Mouse (Mus musculus): ENCODE results near the gene Gpr4.
A peak's percentile ranks its signal among the peaks of the same experiment; 100 is the strongest.

The Gpr4 gene

DNA sequence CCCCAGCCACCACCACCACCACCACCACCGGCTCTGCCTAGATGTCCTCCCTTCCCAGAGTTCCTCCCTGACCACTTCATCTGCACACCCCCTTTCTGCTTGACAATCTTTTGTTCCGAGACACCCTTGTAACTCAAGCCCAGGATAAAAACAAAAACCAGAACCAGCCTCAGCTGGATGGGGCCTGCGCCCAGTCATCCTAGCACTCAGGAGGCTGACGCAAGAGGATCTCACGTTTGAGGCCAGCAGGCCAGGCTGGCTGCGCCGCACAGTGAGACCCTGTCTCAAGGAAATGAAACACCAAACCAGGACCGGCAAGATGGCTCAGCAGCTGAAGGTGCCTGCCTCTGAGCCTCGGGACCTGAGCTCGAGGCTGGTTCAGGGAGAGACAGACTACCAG lies 54.7 kb downstream of the Gpr4 start:
- DNase-seq: no peak

DNA sequence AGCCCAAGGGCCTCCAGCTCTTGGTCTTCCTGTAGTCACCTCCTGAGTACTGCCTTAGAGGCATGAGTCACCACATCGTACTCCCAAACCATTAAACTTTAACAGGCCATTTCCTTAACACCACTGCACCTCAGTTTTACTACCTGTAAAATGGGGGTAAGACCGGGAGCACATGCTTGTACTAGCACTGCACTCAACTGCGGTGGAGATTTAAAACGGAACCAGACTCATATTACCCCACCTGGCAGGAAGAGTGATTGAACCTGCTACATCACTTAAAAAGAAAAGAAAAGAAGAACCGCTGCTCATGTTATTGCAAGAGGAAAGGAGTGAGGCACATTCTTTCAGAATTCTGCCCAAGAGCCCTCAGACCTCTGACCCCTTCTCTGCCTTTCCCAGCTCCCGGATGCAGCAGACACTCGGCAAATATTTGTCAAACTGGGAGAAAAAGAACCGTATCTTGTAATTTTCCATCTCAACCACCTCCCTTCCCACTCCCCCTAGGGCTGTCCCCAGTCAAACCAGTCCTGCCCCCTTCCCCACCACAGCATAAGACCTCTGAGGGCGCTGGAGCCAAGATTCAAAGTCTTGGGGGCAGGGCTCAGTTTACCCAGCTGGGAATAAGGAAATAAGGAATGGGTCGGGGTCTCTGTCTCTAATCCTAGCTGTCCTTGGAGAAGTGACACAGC lies 56.8 kb downstream of the Gpr4 start:
- DNase-seq: no peak

DNA sequence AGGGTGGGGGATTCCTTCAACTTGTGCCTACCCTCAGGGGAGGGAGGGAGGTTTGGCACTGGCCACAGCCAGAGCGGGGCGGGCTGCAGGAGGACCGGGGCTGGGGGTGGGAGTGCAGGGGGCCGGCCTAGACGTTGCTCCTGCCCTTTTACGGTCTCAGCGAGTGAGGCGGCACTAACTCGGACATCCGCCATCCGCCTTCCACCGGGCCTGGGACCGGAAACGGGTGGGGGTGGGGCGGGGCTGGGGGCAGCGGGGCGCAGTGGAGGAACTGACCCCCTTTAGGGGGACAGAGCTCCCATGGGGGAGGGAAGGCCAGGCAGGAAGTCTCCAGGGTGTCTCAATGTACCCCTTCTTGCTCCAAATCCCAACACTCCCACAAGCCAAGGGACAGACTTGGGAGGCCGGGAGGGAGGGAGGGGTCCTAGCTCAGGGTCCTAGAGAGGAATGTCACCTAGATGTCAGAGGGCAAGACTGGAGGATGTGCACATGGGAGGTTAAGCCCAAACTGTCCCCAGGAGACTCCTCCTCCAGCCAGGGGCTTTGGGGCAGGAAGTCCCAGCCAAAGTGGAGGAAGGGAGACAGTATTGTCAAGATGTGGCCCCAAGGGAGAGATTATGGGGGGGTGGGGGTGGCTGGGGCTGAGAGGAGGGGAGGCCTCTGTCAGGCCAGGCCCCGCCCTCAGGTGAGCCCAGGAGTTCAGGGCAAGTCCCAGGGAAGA lies 57.5 kb downstream of the Gpr4 start:
- DNase-seq: no peak

DNA sequence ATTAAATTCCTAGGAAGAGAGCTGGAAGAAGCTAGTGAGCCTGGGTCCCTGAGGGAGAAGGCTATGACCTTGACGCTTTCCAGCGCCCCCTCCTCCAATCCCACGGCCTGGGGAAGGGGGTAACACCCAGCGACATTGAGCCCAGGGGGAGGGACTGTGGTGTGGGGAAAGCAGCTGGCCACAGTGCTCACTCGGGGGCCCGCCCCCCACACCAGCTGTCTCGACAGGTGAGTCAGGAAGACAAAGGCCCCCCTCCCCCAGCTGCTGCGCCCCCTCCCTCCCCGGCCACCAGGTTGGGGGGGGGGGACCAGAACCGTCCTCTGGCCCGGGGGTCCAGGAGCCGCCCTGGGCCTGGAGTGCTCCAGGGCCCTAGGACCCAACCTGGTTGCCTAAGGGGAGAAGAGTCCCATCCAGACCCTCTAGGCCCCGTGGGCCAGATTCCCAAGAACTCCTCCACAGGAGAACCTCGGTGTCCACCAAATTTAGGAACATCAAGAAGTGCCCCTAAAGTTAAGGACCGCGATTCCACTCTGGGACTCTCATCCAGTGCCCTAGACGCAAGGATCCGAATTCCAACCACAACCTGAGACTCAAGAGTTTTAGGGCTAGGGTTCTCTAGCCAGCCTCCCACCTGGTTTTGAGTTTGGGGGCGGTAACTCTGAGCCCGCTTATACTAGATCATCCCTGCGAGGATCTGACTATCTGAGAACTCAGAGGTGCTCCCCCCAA lies 58.3 kb downstream of the Gpr4 start:
- no peak for DNase-seq

DNA sequence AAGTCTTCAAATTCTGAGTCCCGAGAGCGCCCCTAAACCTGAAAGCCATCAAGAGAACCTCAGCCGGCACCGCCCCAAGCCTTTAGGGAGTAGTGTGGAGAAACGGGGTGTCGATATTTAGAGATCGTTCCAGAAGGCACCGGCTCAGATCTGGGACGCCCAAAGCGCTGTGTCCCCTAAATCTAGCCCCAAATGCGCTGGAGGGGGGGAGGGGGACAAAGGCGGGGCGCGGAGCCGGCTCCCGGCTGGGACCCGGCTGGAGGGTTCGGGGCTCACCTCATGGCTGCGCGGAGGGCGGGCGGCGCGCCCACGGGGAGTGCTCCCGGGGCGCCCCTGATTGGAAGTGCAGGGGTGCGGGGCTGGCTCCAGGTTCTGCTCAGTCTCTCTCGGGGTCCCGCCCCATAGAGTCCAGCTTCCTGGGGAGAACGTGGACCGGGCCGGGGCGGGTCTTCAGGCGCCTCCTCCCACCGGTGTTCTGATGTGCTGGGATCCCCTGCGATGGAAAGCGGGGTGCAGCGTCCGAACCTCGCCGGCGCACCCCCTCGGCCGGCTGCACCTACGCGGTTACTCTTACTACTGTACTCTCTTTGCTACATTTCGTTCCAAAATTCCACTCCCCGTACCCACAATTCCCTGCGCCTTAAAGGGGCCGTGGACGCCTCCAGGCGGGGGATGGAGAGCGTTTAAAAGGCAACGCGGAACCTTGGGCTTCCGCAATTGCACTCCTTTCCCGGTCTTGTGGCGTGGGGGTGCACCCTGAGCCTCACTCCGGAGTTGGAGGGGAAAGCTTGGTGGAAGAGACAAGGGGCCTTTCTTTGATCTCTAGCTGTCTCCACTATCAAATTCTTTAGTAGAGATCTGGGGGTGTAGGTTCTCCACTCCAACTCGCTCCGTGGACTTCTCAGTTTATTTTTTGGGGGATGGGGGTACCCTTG lies 59.2 kb downstream of the Gpr4 start, which contains the start of gene Vasp:
Gene Vasp, minus strand, starts transcription at position 580 of the 935 bp plus-strand sequence.
- DNase-seq: peak; percentile 91

DNA sequence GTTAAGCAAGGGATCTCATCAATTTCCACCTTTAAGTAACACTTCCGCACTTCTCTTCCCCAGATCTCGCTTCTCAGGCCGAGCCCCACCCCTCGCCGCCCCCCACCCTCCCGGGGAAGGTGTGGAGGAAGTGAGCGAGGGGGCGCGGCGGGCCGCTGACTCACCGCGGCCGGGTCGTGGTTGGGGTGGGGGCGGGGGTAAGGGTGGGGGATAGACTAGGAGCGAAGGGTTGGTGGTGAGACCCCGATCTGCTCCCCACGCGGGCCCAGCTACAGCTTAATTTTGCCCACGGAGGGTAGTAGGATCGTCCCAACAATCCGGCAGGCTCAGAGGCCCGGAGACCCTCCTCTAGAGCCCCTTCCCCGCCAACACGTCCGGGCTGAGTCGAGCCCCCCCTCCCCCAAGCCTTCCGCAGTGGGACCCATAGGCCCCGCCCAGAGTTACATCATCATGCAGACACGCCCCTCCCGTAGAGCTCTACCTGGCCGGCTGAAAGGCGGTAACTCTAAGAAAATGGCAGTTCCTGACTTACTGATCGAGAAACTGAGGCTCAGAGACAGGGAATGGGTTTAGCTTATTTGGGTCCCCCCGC lies 59.9 kb downstream of the Gpr4 start:
- peak; percentile 40 for DNase-seq

Measured in right cerebral cortex, adult 18-20 months (tissue).